Mouse (Mus musculus): ENCODE measurements at regions not wholly inside any gene's neighbourhood (a gene's known extent, or its start where the extent isn't known, plus 50 kb on each side); places are given as distances from the start of the nearest gene placed in this dataset.

DNA sequence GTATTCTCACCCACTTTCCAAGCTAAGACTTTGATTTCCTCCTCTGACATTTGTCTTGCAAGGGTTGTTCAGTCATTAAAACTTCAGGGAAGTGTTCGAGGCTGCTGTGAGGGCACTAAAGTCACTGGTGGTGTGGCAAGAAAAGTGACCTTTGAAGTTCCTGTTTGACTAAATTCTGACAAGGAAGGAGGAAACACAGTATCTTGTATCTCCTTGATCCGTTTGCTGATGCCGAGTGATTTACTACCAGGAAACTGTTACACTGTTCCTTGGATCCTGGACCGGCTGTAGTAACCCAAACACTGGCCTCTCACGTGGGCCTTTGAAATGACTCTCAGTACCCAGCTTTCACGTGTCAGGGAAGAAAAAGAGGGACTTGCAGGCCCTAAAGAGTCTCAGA lies 53.5 kb upstream of the Ralgapa2 start:
- Histone ChIP-seq H3K4me3 (no peak overlapping the region), H3K27ac (no peak overlapping the region), H3K4me1 (ENCODE audit: control insufficient read depth, insufficient read depth, low read length) (peaks cover 2% of the 10 kb centered on the region), H3K79me2 (replicated peaks; ENCODE audit: control insufficient read depth, insufficient read depth, low read length) (no peaks in the 10 kb centered on the region), H3K27me3 (ENCODE audit: control insufficient read depth, insufficient read depth, low read length) (no peaks in the 10 kb centered on the region), H3K9ac (ENCODE audit: low read depth, low read length) (no peak overlapping the region), H3K36me3 (ENCODE audit: control insufficient read depth, insufficient read depth, low read length) (no peaks in the 10 kb centered on the region; the same call in 1 of the 2 replicates)
- intact Hi-C loops (cut with DNase I): loop anchor here (2.0 kb wide), 1 partner anchor 97 kb away; no protein-coding TSS in a partner anchor
- WGBS: 61% methylated on average over 6 of the region's 6 CpGs
- no peak for DNase-seq
- TF ChIP-seq EP300 (IDR thresholded peaks at IDR 0.05; ENCODE audit: insufficient read depth, low read depth, low read length) (no peak), CTCF (IDR thresholded peaks at IDR 0.05) (no peak), POLR2A (IDR thresholded peaks at IDR 0.05; ENCODE audit: insufficient read depth, low read depth, low read length) (no peak)

DNA sequence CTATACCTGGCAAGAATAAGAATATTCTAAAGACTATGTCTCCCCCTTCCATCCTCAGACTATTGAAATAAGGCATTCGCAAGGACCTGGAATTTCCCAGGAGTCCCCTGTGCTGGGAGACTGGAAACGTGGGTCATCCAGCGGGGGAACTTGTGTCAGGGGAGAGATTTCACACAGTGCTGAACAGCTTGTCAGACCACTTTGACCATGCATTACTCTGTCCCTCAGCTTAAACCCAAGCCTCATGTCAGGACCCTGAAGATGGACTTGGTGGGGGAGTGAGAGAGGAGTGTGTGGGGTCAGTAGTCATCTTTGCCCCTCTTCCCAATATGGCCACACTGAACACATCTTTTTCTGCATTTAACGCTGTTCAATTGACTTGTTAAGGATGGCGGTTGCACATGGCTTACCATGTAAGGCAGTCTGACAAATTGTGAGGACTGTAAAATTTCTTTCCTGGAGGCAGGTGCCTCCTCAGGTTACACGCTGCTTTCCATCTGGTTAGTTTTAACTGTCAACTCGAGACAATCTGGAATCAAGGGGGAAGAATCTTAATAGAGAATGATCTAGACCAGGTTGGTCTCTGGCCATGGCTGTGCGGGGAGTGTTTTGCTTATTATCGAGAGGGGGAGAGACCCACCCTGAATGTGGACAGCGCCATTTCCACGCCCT lies 56.2 kb upstream of the Ralgapa2 start:
- H3K27ac ChIP-seq: no peak overlapping the region
- no peak overlapping the region for H3K9ac ChIP-seq (ENCODE audit: low read depth, low read length)
- peaks cover 1% of the 10 kb centered on the region; the same call in 1 of the 2 replicates for H3K4me1 ChIP-seq (ENCODE audit: control insufficient read depth, insufficient read depth, low read length)
- DNase-seq: no peak
- TF ChIP-seq POLR2A (IDR thresholded peaks at IDR 0.05; ENCODE audit: insufficient read depth, low read depth, low read length): no peak
- no peak for TF ChIP-seq CTCF (IDR thresholded peaks at IDR 0.05)
- TF ChIP-seq EP300 (IDR thresholded peaks at IDR 0.05; ENCODE audit: insufficient read depth, low read depth, low read length): no peak
- WGBS: 80% methylated on average over 11 of the region's 11 CpGs
- H3K36me3 ChIP-seq (ENCODE audit: control insufficient read depth, insufficient read depth, low read length): no peaks in the 10 kb centered on the region
- intact Hi-C loops (cut with DNase I): no loop called here
- H3K4me3 ChIP-seq: no peak overlapping the region
- H3K27me3 ChIP-seq (ENCODE audit: control insufficient read depth, insufficient read depth, low read length): no peaks in the 10 kb centered on the region
- H3K79me2 ChIP-seq (replicated peaks; ENCODE audit: control insufficient read depth, insufficient read depth, low read length): no peaks in the 10 kb centered on the region

DNA sequence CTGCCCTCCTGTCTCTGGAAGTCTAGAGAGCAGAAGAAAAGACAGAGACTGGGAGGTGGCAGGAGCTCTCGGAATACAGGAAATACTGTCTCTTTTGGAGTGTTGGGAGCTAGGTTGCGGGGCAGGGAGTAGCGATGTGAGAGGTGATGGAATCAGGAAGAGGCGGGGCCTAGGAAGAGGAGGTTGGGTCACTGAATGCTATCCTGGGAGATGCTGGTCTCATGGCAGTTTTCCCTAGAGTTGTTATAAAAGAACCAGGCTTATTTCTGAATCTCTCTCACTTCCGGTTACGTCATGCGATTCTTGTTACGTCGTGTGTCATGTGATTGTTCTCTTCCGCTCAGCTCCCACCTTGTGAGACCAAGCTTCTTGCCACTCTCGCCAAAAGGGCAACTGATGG lies 58.9 kb upstream of the Ralgapa2 start:
- Histone ChIP-seq H3K79me2 (replicated peaks; ENCODE audit: control insufficient read depth, insufficient read depth, low read length) (no peaks in the 10 kb centered on the region), H3K4me3 (no peak overlapping the region), H3K4me1 (ENCODE audit: control insufficient read depth, insufficient read depth, low read length) (peaks cover 5% of the 10 kb centered on the region), H3K27ac (no peak overlapping the region), H3K36me3 (ENCODE audit: control insufficient read depth, insufficient read depth, low read length) (peaks cover 5% of the 10 kb centered on the region), H3K9ac (ENCODE audit: low read depth, low read length) (no peak overlapping the region), H3K27me3 (ENCODE audit: control insufficient read depth, insufficient read depth, low read length) (no peaks in the 10 kb centered on the region)
- 86% methylated on average over 11 of the region's 11 CpGs for WGBS
- intact Hi-C loops (cut with DNase I): no loop called here
- no peak for DNase-seq
- no peak for TF ChIP-seq EP300 (IDR thresholded peaks at IDR 0.05; ENCODE audit: insufficient read depth, low read depth, low read length)
- no peak for TF ChIP-seq POLR2A (IDR thresholded peaks at IDR 0.05; ENCODE audit: insufficient read depth, low read depth, low read length)
- TF ChIP-seq CTCF (IDR thresholded peaks at IDR 0.05): no peak

DNA sequence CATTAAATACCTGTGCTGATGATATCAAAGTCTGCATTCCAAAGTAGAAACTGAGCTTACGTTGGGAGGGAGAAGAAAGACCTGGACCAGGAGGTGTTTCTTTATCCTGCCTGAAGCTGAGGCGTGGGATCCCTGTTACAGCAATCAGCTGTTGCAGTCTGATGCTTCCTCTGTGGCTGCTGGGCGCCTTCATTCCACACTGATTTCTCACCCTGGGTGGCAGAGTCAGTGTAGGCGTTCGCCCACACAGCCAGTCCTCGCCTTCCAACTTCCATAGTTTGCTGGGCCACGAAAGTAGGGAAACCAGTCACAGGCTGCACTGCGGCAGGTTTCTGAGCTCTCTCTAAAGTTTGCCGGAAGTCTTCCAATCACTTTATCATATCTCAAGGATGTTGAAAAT lies 59.7 kb upstream of the Ralgapa2 start:
- no peaks in the 10 kb centered on the region for H3K79me2 ChIP-seq (replicated peaks; ENCODE audit: control insufficient read depth, insufficient read depth, low read length)
- H3K4me3 ChIP-seq: no peak overlapping the region
- no peak for TF ChIP-seq CTCF (IDR thresholded peaks at IDR 0.05)
- no peak for TF ChIP-seq POLR2A (IDR thresholded peaks at IDR 0.05; ENCODE audit: insufficient read depth, low read depth, low read length)
- TF ChIP-seq EP300 (IDR thresholded peaks at IDR 0.05; ENCODE audit: insufficient read depth, low read depth, low read length): no peak
- H3K9ac ChIP-seq (ENCODE audit: low read depth, low read length): no peak overlapping the region
- 93% methylated on average over 9 of the region's 9 CpGs for whole genome bisulfite sequencing
- peaks cover 10% of the 10 kb centered on the region for H3K4me1 ChIP-seq (ENCODE audit: control insufficient read depth, insufficient read depth, low read length)
- DNase-seq: no peak
- H3K36me3 ChIP-seq (ENCODE audit: control insufficient read depth, insufficient read depth, low read length): peaks cover 10% of the 10 kb centered on the region
- no peak overlapping the region for H3K27ac ChIP-seq
- no peaks in the 10 kb centered on the region for H3K27me3 ChIP-seq (ENCODE audit: control insufficient read depth, insufficient read depth, low read length)
- intact Hi-C loops (cut with DNase I): no loop called here

DNA sequence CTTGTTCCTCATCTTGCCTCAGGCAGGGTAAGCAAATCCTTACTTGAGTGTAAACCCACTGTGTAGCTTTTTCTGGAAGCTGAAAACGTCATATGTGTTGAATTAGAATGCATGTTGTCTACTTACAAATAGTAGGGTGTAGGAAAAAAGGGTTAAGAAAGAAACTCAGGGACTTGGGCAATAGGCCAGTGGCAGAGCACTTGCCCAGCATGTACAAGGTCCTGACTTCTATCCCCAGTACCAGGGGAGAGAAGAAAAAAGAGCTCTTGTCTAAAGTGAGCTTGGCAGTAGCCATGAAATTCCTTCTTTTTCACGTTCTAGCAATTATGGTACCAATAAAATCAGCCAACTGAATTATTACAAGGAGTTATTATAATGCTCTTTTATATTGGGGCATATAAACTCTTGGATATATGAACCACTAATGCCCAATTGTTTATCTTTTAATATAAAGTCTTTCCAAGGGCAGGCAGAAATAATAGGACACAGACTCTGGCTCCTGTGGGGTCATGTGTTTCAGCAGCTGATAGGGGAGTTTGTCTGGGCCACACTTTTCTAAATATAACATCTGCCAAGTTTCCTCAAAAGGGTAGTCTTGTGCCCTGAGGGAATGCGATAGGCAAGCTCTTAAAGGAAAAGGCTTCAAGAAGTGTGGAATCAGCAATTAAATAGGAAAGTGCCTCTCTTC lies 63.6 kb upstream of the Ralgapa2 start:
- peak in 1 of 2 experiments; percentile 45 for DNase-seq
- 20% methylated on average over 3 of the region's 3 CpGs for WGBS

More for the DNA sequence above, 63.6 kb upstream of the Ralgapa2 start:
- TF ChIP-seq EP300 (IDR thresholded peaks at IDR 0.05; ENCODE audit: insufficient read depth, low read depth, low read length): no peak
- TF ChIP-seq POLR2A (IDR thresholded peaks at IDR 0.05; ENCODE audit: insufficient read depth, low read depth, low read length): no peak
- no peak for TF ChIP-seq CTCF (IDR thresholded peaks at IDR 0.05)
- H3K4me3 ChIP-seq: no peak overlapping the region
- H3K4me1 ChIP-seq (ENCODE audit: control insufficient read depth, insufficient read depth, low read length): peaks cover 10% of the 10 kb centered on the region
- peaks cover 12% of the 10 kb centered on the region for H3K36me3 ChIP-seq (ENCODE audit: control insufficient read depth, insufficient read depth, low read length)
- no peaks in the 10 kb centered on the region for H3K79me2 ChIP-seq (replicated peaks; ENCODE audit: control insufficient read depth, insufficient read depth, low read length)
- no peak overlapping the region; the same call in 1 of the 2 replicates for H3K9ac ChIP-seq (ENCODE audit: low read depth, low read length)
- intact Hi-C loops (cut with DNase I): loop anchor here (5.0 kb wide), 1 partner anchor 63 kb away; the partner anchor contains the start of gene Ralgapa2
- no peaks in the 10 kb centered on the region for H3K27me3 ChIP-seq (ENCODE audit: control insufficient read depth, insufficient read depth, low read length)
- H3K27ac ChIP-seq: peak overlapping the region; percentile 86

Measured in heart, adult 2 months (tissue).